Mouse (Mus musculus) large intestine, adult 2 months (tissue): Measurements from ENCODE around the gene Syt16. TPM values are rescaled to one million over a fixed set of nuclear protein-coding genes. Genes with fewer than 3 reads are reported as not detected.

ENCODE experiments used
- DNase-seq: peaks from one replicate; pipeline ENCODE4 v3.0.0-alpha.2; 2012; ENCODE audit warnings: low read depth, low spot score
- WGBS: fragments of 180-500 bp; shearing (Covaris S2); methylation state at CpG from one replicate; pipeline ENCODE4 v1.1.7; 2018; 5-methylcytosine and 5-hydroxymethylcytosine counted together
- polyA plus RNA-seq: library from polyadenylated mRNA; depleted of rRNA; stranded (reverse); fragments of >200 nt; gene quantifications from 2 replicates; pipeline ENCODE4 v1.2.3, GENCODE M21; 2012; rRNA removed

Syt16 gene
- 0.04 and 0.12 TPM in 2 replicates for polyA plus RNA-seq

DNA sequence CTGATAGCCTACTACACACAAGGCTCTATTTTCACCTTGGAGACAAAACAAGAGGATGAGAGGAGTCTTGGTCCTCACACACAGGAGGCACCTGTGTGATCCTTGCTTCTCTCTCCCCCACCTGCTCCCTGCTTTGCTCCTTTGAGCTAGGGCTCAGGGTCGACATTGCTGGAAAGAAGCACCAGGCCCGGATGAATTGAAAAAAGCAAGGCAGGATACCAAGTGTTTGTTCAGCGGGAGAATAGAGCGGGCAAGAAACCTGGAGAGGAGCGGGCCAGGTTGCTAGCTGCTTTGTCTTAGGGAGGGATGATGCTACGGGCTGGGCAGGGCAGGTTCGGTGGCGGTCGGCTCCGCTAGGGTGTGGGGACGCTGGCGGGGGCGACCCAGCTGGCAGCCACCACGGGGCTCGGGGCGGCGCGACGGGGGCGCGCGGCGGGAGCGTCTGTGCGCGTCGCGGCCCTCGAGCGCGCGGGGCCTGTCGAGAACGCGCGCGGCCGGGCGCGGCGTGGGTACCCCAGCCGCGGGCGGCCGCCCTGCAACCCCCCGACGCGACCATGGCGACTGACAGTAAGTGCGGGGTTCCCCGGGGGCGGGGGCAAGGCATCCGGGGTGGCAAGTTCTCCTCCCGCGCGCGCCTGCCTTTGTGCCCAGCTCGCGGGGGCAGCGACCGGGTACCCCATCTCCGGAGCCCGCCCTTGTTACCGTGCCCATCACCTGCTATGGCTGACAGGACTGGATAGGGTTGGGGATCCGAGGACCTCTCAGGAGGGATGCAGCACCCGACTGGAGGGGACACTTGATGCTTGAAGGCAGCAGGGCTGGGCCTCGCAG lies at the start of gene Syt16:
Gene Syt16, plus strand, starts transcription at position 365 of the 831 bp plus-strand sequence.
- 2% methylated on average over 44 of the region's 67 CpGs for WGBS
- no peak for DNase-seq

DNA sequence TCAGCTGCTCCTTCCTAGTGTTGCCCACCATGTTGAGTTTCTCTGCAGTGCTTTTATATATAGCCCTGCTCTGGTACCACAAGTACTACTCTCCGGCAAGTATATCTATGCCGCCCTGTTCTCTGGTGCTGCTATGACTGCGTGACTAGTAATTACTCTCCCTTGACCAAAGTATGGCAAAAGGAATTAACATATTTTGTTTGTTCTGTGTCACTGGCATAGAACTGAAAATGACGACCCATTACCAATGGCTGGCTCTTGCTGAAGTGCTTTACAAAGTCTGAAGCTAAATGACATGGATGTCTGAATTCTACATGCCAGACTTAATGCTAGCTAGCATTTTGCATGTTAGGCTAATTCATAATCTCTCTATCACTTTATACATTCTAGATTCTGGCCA lies 49.0 kb upstream of the Syt16 start:
- DNase-seq, result no peak
- WGBS, result 90% methylated on average over 4 of the region's 4 CpGs

DNA sequence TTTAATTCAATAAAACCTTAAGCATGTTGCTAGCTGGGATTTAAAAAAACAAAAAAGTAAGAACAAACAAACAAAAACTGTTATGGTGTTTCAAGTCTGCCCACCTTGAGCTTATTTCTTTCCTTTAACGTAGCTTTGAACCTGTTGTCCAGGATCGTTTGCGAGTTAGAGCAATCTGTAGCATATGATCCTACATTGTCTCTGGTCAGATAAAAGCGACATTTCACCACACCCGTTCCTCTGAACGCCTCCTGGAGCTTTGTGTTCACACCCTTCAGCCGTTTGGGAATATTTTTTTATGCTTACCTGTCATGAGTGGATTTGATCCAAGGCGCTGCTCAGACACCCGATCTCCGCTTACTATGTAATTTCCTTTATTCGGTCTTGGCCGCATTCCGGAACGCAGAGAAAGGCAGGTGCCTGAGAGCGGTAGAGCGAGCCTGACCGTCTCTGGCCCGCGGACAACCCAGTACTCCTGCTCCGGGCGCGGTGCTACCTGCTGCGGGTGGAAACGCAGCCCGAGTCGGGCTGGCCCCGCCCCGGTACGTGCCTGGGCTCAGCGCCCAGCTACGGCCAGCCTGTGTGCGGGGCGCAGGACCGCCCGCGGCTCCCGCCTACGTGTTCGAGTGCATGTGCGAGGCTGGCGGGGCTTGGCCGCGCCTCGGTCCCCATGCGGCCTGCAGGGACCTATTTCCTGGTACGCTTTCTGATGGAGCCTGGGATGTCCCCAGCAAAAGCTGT lies 48.0 kb upstream of the Syt16 start:
- DNase-seq, result no peak
- 9% methylated on average over 46 of the region's 46 CpGs for WGBS

DNA sequence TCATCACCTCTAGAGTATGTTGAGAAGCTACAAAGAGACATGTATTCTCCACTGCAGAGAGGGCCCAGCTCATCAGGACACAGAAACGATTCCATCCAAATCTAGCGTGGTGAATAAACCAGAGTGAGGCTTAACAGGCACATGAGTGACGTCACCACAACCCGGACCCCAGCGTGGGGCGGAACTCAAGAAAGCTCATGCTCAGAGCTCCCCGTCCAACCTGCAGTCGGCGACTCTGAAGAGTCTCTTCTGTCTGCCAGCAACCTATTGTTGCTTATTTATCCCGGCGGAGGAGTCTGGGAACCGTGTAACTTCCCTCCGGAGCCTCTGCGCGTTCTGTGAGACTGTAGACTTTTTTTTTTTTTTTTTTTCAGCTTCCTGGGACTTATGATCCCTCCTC lies 44.6 kb upstream of the Syt16 start:
- no peak for DNase-seq
- 12% methylated on average over 15 of the region's 15 CpGs for WGBS

DNA sequence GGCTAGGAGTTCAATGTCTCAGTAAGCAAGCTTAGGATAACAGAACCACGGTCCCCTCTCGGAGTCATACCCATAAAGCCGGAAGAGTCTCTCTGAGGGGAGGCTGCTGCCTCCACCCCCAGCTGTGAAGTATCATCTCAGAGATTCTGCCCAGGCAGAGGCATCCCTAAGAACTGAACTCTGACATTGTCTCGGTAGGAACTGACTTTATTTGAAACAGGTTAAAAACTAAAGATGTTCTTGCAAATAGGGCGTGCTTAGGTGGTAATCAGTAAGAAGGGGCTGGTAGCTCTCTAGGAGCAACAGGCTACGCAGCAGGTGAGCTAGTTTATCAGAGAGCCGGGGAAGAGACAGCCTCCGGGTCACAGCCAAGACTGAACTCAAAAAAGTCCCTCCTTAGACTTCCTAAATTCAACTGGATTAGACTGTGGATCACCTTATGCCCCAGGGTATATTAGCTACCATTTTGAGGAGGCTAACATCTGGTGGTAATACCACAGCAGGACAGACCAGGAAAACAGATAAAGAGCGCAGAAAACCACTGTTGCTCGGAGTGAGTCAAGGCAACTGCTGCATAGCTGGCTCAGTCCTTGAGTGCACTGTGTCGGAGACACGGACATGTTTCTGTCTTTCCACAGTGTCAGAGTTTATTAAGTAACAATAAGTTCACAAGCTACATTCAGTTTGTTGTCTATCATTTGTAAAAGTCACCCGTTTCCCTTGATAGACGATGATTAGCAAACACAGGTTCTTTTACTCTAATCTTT lies 43.9 kb upstream of the Syt16 start:
- DNase-seq, result no peak
- 65% methylated on average over 14 of the region's 14 CpGs for WGBS

DNA sequence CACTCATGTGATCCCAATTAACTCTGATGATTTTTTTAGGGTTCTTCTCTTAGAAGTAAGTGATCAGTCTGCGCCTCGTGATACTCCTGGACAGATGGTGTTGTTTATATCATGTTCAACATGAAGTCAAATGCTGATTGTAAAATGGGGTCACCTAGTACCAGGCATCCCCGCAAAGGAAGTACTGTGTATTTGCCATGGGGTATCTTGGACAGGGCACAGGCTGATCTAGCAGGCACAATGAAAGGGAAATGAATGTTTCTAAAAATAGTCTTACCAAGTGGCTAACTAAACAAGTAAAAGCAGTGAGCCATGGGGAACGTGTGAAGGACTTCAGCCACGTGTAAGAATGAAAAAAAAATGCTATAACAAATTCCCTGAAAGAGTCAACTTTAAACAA lies 42.7 kb upstream of the Syt16 start:
- 65% methylated on average over 5 of the region's 5 CpGs for WGBS
- DNase-seq, result no peak

DNA sequence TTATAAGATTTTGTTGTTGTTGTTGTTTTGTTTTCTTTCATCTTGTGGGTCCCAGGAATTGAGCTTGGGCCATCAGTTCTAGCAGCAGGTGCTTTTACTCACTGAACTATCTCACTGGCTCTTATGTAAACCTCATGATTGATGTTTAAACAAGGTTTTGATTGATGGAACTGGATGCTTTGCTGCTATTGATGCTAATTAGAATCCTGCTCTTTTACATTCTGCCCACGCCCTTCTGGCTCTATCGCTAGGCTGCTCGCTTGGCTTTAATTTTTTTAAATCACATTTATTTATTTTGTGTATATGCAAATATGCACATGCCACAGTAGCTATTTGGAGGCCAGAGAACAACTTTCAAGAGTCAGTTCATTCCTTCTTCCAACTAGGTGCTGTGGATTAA lies 39.8 kb upstream of the Syt16 start:
- 63% methylated on average over 3 of the region's 3 CpGs for WGBS
- DNase-seq, result no peak

DNA sequence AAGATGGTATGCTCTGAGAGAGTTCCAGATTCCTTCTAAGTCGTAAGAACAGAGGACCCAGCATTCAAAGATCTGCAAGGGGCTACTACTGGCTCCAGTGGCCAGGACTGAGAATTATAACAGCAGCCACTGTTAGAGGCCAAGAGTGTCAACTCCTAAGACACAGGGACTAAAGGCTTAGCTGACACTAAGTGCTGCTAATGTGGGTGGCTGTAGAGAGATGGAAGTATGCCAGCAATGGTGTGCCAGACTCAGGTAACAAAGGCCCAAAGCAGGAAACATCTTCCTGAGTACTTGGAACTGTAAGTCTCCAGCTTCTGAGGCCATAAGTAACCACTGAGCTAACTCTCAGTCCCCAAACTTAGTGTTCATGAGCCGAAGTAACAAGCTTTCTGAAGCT lies 38.6 kb upstream of the Syt16 start:
- 88% methylated on average over 2 of the region's 2 CpGs for WGBS
- DNase-seq, result no peak

DNA sequence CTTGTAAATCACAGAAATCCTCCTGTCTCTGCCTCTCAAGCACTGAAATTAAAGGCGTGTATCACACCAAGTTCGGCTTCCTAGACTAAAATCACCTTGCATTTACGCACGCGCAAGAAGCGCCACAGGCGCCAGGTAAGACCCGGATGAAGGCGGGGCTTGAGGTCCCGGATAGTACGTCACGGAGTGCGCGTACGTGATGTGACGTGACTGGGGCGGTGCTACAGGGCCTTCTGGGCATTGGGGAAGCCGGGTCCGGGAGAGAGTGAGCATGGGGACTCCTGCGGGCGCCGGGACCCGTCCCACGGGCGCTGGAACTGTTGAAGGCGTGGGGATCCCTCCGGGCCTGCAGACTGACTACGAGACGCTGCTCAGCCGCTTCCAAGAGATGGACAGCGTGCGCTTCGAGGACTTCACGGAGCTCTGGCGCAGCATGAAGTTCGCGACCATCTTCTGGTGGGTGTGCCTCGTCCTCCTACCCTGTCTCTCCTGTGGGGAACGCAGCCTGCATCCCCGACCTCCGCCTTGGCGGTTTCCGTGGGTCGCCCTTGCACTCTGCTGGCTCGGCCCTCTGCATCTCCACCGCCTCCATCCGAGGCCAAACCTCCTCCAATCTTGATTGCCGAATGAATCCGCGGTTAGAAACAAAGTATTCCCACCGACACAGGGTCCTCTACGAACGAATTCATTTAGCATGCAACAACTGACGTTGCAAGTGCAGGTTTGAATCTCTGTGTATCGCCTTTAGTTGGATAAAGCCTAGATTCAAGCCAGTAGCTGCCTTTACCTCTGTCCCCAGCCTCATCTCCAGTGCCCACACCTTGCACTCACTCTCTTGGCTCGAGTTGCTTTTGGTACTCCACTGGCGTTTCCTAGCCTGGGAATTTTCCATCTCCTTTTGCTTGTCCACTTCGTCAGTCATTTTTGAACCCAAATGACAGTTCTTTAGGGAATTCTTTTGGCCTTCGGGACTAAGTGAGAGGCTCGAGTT lies 32.9 kb upstream of the Syt16 start, which contains the start of gene Snapc1:
Gene Snapc1, plus strand, starts transcription at position 191 of the 991 bp plus-strand sequence.
- under 1% methylated on average over 60 of the region's 60 CpGs for WGBS
- peak; percentile 96 for DNase-seq

DNA sequence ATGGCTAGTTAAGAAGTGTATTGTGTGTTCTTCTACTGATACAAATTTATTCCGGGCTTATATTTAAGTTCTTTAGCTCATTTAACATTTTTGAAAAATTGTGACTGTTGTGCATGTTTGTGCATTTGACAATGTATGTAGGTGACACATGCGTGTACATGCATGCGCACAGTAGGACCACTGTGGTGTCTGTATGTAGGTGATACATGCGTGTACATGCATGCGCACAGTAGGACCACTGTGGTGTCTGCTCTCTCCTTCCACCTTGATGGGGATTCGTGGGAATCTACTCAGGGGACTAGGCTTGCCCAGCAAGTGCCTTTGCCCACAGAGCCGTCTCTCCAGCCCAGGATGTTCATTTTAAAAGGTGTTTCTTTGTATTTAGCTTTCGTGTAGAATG lies 28.3 kb upstream of the Syt16 start:
- DNase-seq, result no peak
- 96% methylated on average over 8 of the region's 8 CpGs for WGBS

DNA sequence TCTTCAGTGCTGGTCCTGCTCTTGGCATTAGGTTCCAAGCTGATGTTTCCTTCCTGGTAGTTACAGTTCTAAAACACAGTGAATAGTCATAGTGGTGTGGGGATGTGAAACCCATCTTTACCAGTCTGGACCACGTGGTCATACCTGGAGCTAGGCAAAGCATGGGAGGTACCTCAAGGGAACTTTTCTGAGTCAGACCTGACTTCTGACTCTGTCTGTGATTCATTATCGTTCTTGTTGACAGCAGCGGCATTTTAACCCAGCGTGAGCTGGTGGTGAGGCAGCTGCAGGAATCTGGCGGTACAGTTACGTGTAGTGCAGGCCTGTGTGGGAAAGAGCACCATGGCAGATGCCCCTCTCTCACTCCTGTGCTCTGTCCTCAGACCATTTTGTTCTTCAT lies 22.9 kb upstream of the Syt16 start:
- DNase-seq, result no peak
- 90% methylated on average over 6 of the region's 6 CpGs for WGBS

DNA sequence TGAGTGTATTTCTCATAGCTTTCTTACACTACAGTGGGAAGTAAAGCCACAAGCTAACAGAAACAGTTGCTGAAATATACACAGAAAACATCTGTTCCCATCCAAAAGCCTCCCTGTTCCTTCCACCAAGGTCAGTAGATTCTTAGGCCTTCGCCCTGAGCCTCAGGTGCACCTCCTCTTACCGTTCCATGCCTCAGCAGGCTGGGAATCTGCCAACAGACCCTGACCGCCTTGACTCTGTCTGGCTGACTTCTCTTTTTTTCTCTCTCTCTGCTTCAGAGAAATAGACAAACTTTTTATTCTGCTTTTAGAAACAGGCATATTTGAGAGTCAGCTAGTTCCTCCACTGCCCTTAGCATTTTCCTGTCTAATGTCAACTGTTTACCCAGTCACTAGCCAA lies 19.3 kb upstream of the Syt16 start:
- 89% methylated on average over 3 of the region's 3 CpGs for WGBS
- no peak for DNase-seq

DNA sequence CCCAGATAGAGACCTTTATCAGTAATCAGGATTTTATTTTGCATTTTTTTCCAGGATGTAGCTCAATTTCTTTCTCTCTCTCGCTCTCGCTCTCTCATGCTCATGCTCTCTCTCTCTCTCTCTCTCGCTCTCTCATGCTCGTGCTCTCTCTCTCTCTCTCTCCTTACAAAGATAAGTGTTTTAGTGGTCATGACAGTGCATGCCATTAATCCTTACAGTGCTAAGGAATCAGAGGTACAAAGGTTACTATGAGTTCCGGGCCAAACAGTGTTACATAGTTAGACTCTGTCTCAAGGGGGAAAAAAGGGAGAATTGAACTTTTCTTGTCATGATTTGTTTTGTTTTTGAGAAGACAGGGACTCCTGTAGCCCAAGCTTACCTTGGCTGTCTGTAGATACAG lies 17.8 kb upstream of the Syt16 start:
- no peak for DNase-seq
- WGBS, result 82% methylated on average over 5 of the region's 5 CpGs

DNA sequence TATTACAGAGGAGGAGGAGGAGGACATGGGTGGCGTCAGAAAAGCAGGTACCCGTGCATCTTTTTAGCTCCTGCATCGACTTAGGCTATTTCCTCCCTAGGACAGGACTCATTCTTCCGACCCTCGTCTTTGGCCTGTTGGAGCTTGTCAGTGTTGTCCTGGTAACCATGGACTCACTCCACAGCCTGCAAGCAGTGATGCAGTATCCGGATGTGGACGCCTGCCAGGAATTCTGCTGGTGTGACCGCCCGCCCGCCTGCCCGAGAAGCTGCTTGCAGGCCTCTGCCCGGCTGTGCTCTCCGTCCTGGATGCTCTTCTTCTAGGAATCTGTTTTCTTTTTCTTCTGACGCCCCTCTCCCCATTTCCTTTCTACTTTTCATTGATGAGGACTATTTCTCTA lies 14.9 kb upstream of the Syt16 start:
- WGBS, result 73% methylated on average over 14 of the region's 14 CpGs
- no peak for DNase-seq

DNA sequence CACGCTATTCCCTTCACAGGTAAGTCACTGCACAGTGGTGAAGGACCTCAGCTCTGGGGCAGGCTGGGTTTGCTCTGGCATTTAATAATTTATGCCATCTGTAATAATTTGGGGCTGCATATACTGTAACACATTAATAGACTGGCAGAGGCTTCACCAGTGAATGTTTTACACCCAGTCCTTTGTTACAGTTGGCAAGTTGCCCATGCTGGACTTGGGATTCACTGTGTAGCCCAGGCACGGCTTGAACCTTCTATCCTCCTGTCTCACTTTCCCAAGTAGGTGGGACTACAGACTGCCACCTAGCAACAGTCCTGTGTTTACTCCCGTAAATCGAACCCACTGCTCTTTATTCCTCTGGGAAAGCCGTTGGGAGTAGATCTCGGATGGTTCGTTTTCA lies 11.2 kb upstream of the Syt16 start:
- no peak for DNase-seq
- 79% methylated on average over 7 of the region's 7 CpGs for WGBS

DNA sequence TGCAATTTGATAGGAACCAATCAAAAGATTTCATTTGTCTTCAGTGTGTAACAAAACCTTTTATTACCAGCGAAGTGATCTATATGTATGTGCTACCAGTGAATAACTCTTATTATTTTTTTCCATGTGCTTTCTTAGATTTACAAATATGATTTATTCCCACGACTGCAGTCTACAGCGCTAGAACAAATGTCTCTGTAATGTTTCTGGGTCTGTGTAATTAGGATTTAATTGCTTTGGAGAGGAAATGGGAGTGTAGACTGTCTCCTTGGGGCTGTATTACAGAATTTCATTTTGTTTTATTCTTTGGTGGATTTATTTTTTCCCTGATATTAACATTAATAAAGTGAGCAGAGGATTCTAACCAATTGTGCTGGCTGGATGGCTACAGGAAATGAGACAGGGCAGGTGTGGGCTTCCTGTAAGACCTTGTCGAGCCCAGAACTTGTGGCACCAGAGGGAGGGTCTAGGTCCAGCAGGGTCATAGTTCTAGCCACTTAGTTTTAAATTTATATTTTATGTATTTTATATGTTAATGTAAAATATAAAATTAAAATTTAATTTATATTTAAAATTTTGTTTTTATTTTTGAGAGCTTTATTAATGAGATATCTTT lies 9.0 kb upstream of the Syt16 start:
- WGBS, result 79% methylated on average over 4 of the region's 4 CpGs

DNA sequence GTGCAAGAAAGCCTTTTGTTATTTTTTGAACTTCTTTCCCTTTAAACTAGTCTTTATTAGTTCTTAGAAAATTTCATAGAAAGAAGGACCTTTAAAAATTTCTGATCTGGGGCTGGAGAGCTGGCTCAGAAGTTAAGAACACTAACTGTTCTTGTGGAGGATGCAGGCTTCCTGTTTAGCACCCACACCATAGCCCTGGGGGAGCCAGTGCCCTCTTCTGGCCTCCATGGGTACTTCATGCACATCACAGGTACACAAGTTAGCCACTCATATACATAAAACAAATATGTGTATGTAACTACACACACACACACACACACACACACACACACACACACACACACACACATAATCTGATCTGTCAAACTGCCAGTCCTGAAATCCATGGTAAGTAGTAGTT lies 7.9 kb upstream of the Syt16 start:
- no peak for DNase-seq

More for the DNA sequence above, 9.0 kb upstream of the Syt16 start:
- DNase-seq, result no peak

DNA sequence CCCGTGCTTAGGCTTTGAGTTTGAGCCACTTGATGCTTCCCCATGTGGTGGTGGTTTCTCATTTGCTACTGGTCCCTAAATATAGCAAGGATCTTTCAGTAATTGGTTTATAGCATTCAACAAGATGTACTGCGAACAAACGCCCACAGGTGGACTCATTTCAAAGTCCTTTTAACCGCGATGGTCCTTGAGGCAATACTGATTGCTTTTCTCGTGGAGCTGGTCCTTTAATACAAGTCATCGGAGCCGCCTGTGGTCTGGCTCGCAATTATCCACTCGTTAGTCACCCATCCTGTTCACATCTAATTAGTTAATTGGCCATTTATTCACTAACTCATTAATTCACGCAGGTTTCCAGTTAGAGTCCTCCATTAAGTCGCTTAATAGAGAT lies 560 bp upstream of the Syt16 start:
- DNase-seq, result no peak
- WGBS, result 47% methylated on average over 12 of the region's 12 CpGs

DNA sequence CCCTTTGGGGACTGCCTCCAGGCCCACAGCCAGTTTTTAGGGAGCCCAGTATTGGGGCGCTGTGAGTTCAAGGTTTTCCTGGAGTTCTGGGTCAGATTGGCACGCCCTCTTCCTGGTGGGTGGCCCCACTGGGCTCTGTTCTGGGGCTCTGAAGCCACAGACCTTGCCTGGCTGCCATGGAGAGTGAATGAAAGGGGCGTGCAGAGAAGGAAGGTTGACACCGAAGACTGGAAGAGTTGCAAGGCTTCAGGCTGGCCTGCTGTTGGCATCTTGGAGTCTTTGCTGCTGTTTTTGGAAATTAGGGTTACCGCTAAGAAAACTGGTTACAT lies 631 bp downstream of the Syt16 start:
- WGBS, result 51% methylated on average over 5 of the region's 5 CpGs
- no peak for DNase-seq
